Mouse (Mus musculus) skeletal muscle tissue, postnatal 0 days (tissue): ENCODE measurements around the gene Ppp1r15a. TPM values are rescaled to one million over a fixed set of nuclear protein-coding genes. Genes with fewer than 3 reads are reported as not detected.

Experiments
- polyA plus RNA-seq: library from polyadenylated mRNA; unstranded; fragments of >200 nt; fragmentation: Nextera tagmentation; extraction: Ambion mirVana; gene quantifications from 2 replicates; pipeline ENCODE4 v1.2.1, GENCODE M21; 2015

Gene Ppp1r15a
- 19.1 and 19.6 TPM in 2 replicates for polyA plus RNA-seq

GRCm38 (mm10) chr7:45525809-45526473 lies at the start of gene Ppp1r15a, which contains the start of gene Plekha4:
Gene Ppp1r15a (minus strand): TSS chr7:45526268.
Gene Plekha4 (plus strand): TSS chr7:45526330.

GRCm38 (mm10) chr7:45570103-45570741 lies 44.2 kb upstream of the Ppp1r15a start, which contains the start of gene Bcat2:
Gene Bcat2 (plus strand): TSS chr7:45570153.

GRCm38 (mm10) chr7:45554744-45555143 lies 28.7 kb upstream of the Ppp1r15a start, which contains the start of gene Hsd17b14:
Gene Hsd17b14 (plus strand): TSS chr7:45554893.

GRCm38 (mm10) chr7:45509912-45510787 lies 15.9 kb downstream of the Ppp1r15a start, which contains the start of gene Nucb1:
Gene Nucb1 (minus strand): TSS chr7:45510406.

GRCm38 (mm10) chr7:45488293-45489204 lies 37.5 kb downstream of the Ppp1r15a start, which contains the start of gene Dhdh:
Gene Dhdh (minus strand): TSS chr7:45488805.

GRCm38 (mm10) chr7:45486761-45487415 lies 39.2 kb downstream of the Ppp1r15a start, which contains the start of gene Gm45808:
Gene Gm45808 (minus strand): TSS chr7:45486811.

GRCm38 (mm10) chr7:45481374-45481927 lies 44.6 kb downstream of the Ppp1r15a start, which contains the start of gene Tulp2:
Gene Tulp2 (plus strand): TSS chr7:45481877.

Other genes starting within 250 kb of the Ppp1r15a start
- not detected in 2 replicates for gene Slc6a21, start 248.8 kb downstream of the Ppp1r15a start, polyA plus RNA-seq
- gene Trpm4, start 192.5 kb downstream of the Ppp1r15a start, polyA plus RNA-seq, result 15.3 and 15.4 TPM in 2 replicates
- gene Hrc, start 191.0 kb downstream of the Ppp1r15a start, polyA plus RNA-seq, result 94.0 and 120 TPM in 2 replicates
- gene Ppfia3, start 159.2 kb downstream of the Ppp1r15a start, polyA plus RNA-seq, result 3.2 and 4.0 TPM in 2 replicates
- gene Lin7b, start 155.7 kb downstream of the Ppp1r15a start, polyA plus RNA-seq, result 1.5 and 2.0 TPM in 2 replicates
- gene Snrnp70, start 130.5 kb downstream of the Ppp1r15a start, polyA plus RNA-seq, result 64.7 and 74.9 TPM in 2 replicates
- gene Kcna7, start 120.6 kb downstream of the Ppp1r15a start, polyA plus RNA-seq, result 3.5 and 4.7 TPM in 2 replicates
- gene Ntf5, start 112.6 kb downstream of the Ppp1r15a start, polyA plus RNA-seq, result 0.09 and 0.17 TPM in 2 replicates
- gene Lhb, start 105.4 kb downstream of the Ppp1r15a start, polyA plus RNA-seq, result not detected in 2 replicates
- gene Gys1, start 91.4 kb downstream of the Ppp1r15a start, polyA plus RNA-seq, result 90.8 and 92.1 TPM in 2 replicates
- 31.4 and 35.8 TPM in 2 replicates for gene Ruvbl2, start 88.2 kb downstream of the Ppp1r15a start, polyA plus RNA-seq
- gene Ftl1, start 66.4 kb downstream of the Ppp1r15a start, polyA plus RNA-seq, result 2,280 and 2,838 TPM in 2 replicates
- 74.5 and 83.5 TPM in 2 replicates for gene Bax, start 59.4 kb downstream of the Ppp1r15a start, polyA plus RNA-seq
- 0.06 and 0.12 TPM in 2 replicates for gene Tulp2, start 44.4 kb downstream of the Ppp1r15a start, polyA plus RNA-seq
- gene Gm45808, start 39.5 kb downstream of the Ppp1r15a start, polyA plus RNA-seq, result not detected in 2 replicates
- 7.1 and 7.2 TPM in 2 replicates for gene Dhdh, start 37.5 kb downstream of the Ppp1r15a start, polyA plus RNA-seq
- gene Nucb1, start 15.9 kb downstream of the Ppp1r15a start, polyA plus RNA-seq, result 124 and 146 TPM in 2 replicates
- gene Plekha4, start 62 bp upstream of the Ppp1r15a start, polyA plus RNA-seq, result 5.6 and 8.0 TPM in 2 replicates
- 6.1 and 7.2 TPM in 2 replicates for gene Hsd17b14, start 28.6 kb upstream of the Ppp1r15a start, polyA plus RNA-seq
- gene Bcat2, start 43.9 kb upstream of the Ppp1r15a start, polyA plus RNA-seq, result 35.4 and 88.9 TPM in 2 replicates
- 0.18 TPM in 1 of 2 replicates, not detected in the other for gene Fgf21, start 89.2 kb upstream of the Ppp1r15a start, polyA plus RNA-seq
- gene Fut1, start 91.0 kb upstream of the Ppp1r15a start, polyA plus RNA-seq, result 0.05 TPM in 1 of 2 replicates, not detected in the other
- 0.06 TPM in 1 of 2 replicates, not detected in the other for gene Izumo1, start 95.5 kb upstream of the Ppp1r15a start, polyA plus RNA-seq
- 10.3 and 13.9 TPM in 2 replicates for gene Rasip1, start 101.2 kb upstream of the Ppp1r15a start, polyA plus RNA-seq
- 139 and 174 TPM in 2 replicates for gene Mamstr, start 113.7 kb upstream of the Ppp1r15a start, polyA plus RNA-seq
- 1.9 and 2.1 TPM in 2 replicates for gene Fut2, start 140.1 kb upstream of the Ppp1r15a start, polyA plus RNA-seq
- 1.6 and 1.7 TPM in 2 replicates for gene Ntn5, start 157.8 kb upstream of the Ppp1r15a start, polyA plus RNA-seq
- gene Sec1, start 168.1 kb upstream of the Ppp1r15a start, polyA plus RNA-seq, result 0.33 and 0.40 TPM in 2 replicates
- gene Car11, start 173.6 kb upstream of the Ppp1r15a start, polyA plus RNA-seq, result 2.4 and 3.0 TPM in 2 replicates
- gene Dbp, start 178.8 kb upstream of the Ppp1r15a start, polyA plus RNA-seq, result 9.9 and 10.3 TPM in 2 replicates
- 568 and 577 TPM in 2 replicates for gene Rpl18, start 189.2 kb upstream of the Ppp1r15a start, polyA plus RNA-seq
- 11.7 and 13.4 TPM in 2 replicates for gene Sphk2, start 191.7 kb upstream of the Ppp1r15a start, polyA plus RNA-seq
- gene Fam83e, start 194.9 kb upstream of the Ppp1r15a start, polyA plus RNA-seq, result 0.10 and 0.17 TPM in 2 replicates
- gene Spaca4, start 199.5 kb upstream of the Ppp1r15a start, polyA plus RNA-seq, result not detected in 2 replicates